Mouse (Mus musculus) myocyte (in vitro differentiated cells): ENCODE measurements around the gene Spon1. TPM values are rescaled to one million over a fixed set of nuclear protein-coding genes. Genes with fewer than 3 reads are reported as not detected.

Experiments used
- H3K27me3 ChIP-seq: one replicate; pipeline ENCODE4 v1.6.1; 2011; ENCODE audit not compliant: control insufficient read depth, insufficient read depth, insufficient read length
- H3K36me3 ChIP-seq: one replicate; pipeline ENCODE4 v1.6.1; 2011; ENCODE audit not compliant: control insufficient read depth, insufficient read depth
- H3K4me2 ChIP-seq: one replicate; pipeline ENCODE4 v1.6.1; 2011; ENCODE audit warnings: low read depth, control low read depth
- H3K4me3 ChIP-seq: one replicate; pipeline ENCODE4 v1.5.1; 2011; ENCODE audit warnings: mild to moderate bottlenecking, control low read depth, moderate library complexity
- H3K79me2 ChIP-seq: one replicate; pipeline ENCODE4 v1.6.1; 2011; ENCODE audit not compliant: control insufficient read depth, insufficient read depth
- H3ac ChIP-seq: one replicate; pipeline ENCODE4 v1.6.1; 2011; ENCODE audit not compliant: control insufficient read depth, insufficient read length
- CEBPB ChIP-seq: IDR thresholded peaks from 2 replicates; pipeline ENCODE4 v1.6.1; 2011; ENCODE audit warnings: mild to moderate bottlenecking, moderate library complexity; ENCODE audit not compliant: poor library complexity, insufficient read depth, severe bottlenecking
- E2F4 ChIP-seq: IDR thresholded peaks from one replicate; pipeline ENCODE4 v1.6.1; 2011; ENCODE audit warnings: mild to moderate bottlenecking, control low read depth, moderate library complexity; ENCODE audit not compliant: insufficient read depth
- MAX ChIP-seq: IDR thresholded peaks from one replicate; pipeline ENCODE4 v1.6.1; 2011; ENCODE audit warnings: low read depth, mild to moderate bottlenecking, control low read depth
- MYOD1 ChIP-seq, 3 experiments: IDR thresholded peaks; one replicate each; pipeline ENCODE4 v1.6.1; 2011; ENCODE audit warnings: control low read depth in 2 of 3, low read depth in 2 of 3, mild to moderate bottlenecking in 2 of 3, moderate library complexity in 1 of 3; ENCODE audit not compliant: insufficient read length in 2 of 3, control insufficient read depth in 1 of 3
- MYOG ChIP-seq, 3 experiments: IDR thresholded peaks; one replicate each; pipeline ENCODE4 v1.6.1; 2011; ENCODE audit warnings: control low read depth in 2 of 3, low read depth in 2 of 3, mild to moderate bottlenecking in 2 of 3; ENCODE audit not compliant: insufficient read length in 2 of 3, control insufficient read depth in 1 of 3, insufficient read depth in 1 of 3
- POLR2A ChIP-seq: IDR thresholded peaks from one replicate; pipeline ENCODE4 v1.6.1; 2011; ENCODE audit warnings: low read depth, mild to moderate bottlenecking, control low read depth, moderate library complexity; ENCODE audit not compliant: insufficient read length
- POLR2AphosphoS2 ChIP-seq: IDR thresholded peaks from one replicate; pipeline ENCODE4 v1.6.1; 2011; ENCODE audit warnings: low read depth, control low read depth; ENCODE audit not compliant: insufficient read length
- REST ChIP-seq: IDR thresholded peaks from one replicate; pipeline ENCODE4 v1.6.1; 2011; ENCODE audit warnings: mild to moderate bottlenecking, control low read depth, moderate library complexity; ENCODE audit not compliant: insufficient read depth, insufficient read length
- SRF ChIP-seq: IDR thresholded peaks from one replicate; pipeline ENCODE4 v1.6.1; 2011; ENCODE audit warnings: low read depth; ENCODE audit not compliant: control insufficient read depth, insufficient read length
- TCF12 ChIP-seq: IDR thresholded peaks from one replicate; pipeline ENCODE4 v1.6.1; 2011; ENCODE audit warnings: mild to moderate bottlenecking, control low read depth; ENCODE audit not compliant: poor library complexity, insufficient read depth, severe bottlenecking
- TCF3 ChIP-seq: IDR thresholded peaks from one replicate; pipeline ENCODE4 v1.6.1; 2011; ENCODE audit warnings: low read depth, control low read depth; ENCODE audit not compliant: insufficient read length
- USF1 ChIP-seq: IDR thresholded peaks from one replicate; pipeline ENCODE4 v1.6.1; 2011; ENCODE audit warnings: low read depth, mild to moderate bottlenecking, control low read depth, moderate library complexity
- polyA plus RNA-seq: library from polyadenylated mRNA; unstranded; fragments of >200 nt; fragmentation: generic; extraction: Trizol; gene quantifications from one replicate; pipeline ENCODE4 v1.2.1, GENCODE M21; 2012; ENCODE audit warnings: missing spikeins

The Spon1 gene
- polyA plus RNA-seq, 1 experiment: 0.04 TPM

DNA sequence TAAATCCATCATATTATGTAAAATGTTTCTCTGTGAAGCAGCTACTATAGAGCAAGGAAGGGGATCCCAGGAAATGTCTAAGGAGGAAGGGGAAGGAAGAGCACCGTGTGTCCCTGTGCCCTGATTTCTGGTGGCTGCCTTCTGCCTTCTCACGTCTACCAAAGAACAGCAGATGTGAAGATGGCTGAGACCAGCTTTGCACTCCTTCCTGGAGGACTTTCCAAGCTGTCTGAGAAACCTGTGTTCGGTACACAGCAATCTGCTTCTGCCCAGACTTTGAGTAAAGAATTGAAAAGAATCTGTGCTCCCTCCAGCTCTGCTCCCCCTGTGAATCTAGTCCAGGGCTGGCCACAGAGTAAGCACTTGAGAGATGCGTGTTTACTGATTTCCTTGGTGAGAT lies 206.7 kb downstream of the Spon1 start:
- no peak overlapping the region for H3K4me3 ChIP-seq
- TF ChIP-seq POLR2A: no peak
- no peak for TF ChIP-seq TCF3
- TF ChIP-seq POLR2AphosphoS2: no peak
- no peaks in the 10 kb centered on the region for H3K36me3 ChIP-seq
- H3K79me2 ChIP-seq: no peaks in the 10 kb centered on the region
- H3K4me2 ChIP-seq: no peak overlapping the region
- H3K27me3 ChIP-seq: peaks cover 14% of the 10 kb centered on the region
- H3ac ChIP-seq: no peak overlapping the region

DNA sequence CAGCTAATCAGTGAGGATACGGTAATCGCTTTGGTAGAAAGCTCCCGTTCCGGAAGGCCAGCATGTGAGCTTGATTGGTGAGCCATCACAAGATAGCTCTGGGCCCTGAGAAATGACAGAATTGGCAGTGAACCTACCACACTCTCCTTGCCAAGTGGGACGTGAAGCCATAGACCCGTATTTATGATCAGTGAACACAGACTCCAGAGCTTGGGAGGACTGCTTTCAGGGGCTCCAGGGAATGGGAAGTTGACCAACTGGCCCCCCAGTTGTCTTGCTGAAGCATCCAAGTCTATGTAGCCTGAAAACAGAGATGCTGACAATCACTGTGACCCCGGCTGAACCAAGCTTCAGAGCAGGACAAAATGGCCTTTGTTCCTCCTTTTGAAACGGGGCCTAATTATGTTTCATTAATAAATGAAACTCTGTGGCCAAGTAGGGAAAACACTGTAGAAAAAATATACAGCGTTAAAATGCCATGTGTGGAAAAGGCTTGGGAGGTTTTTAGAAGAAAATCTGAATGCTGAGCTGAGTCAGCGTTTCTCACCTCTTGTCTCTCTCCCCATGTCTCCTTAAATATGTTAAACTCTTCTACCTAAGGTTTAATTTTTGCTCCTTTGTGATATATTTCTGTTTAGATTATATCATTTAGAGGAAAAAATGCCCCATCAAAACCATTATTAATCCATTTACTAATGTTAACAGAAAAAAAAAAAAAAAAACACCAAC lies 220.8 kb downstream of the Spon1 start:
- no peaks in the 10 kb centered on the region for H3K36me3 ChIP-seq
- TF ChIP-seq TCF12: no peak
- TF ChIP-seq POLR2AphosphoS2: no peak
- no peak for TF ChIP-seq MYOD1 (IDR thresholded peaks at IDR 0.05; ENCODE audit: control insufficient read depth in 1 of 3, insufficient read length in 2 of 3, low read depth in 2 of 3)
- TF ChIP-seq TCF3: no peak
- no peak for TF ChIP-seq MAX
- no peak for TF ChIP-seq E2F4
- no peak for TF ChIP-seq CEBPB
- no peak for TF ChIP-seq REST
- TF ChIP-seq SRF: no peak
- TF ChIP-seq MYOG (IDR thresholded peaks at IDR 0.05; ENCODE audit: control insufficient read depth in 1 of 3, insufficient read depth in 1 of 3, insufficient read length in 2 of 3, low read depth in 2 of 3): no peak
- TF ChIP-seq USF1: no peak
- TF ChIP-seq POLR2A: no peak
- no peak overlapping the region for H3ac ChIP-seq
- no peaks in the 10 kb centered on the region for H3K79me2 ChIP-seq
- H3K27me3 ChIP-seq: peaks cover 5% of the 10 kb centered on the region
- no peak overlapping the region for H3K4me2 ChIP-seq
- H3K4me3 ChIP-seq: no peak overlapping the region

DNA sequence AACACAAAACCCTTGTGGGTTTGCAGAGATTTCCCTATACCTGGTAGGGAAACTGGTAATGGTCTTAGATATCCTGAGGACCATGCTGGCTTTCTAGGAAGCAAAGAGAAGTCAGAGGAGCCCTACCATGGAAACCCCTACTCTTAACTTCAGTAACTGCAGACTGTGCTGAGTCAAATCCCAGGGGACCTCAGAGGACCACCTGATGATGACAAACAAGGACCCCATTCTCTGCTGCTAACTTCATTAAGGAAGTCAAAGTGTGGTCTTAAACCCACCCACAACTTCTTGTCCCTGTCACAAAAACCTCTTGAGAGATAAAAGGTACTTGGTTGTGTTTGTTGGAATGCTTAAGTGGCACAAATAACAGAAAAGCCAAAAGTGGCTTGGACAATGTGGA lies 222.4 kb downstream of the Spon1 start:
- Histone ChIP-seq H3K4me2 (no peak overlapping the region), H3ac (no peak overlapping the region), H3K27me3 (peaks cover 10% of the 10 kb centered on the region), H3K79me2 (no peaks in the 10 kb centered on the region), H3K36me3 (no peaks in the 10 kb centered on the region), H3K4me3 (no peak overlapping the region)
- TF ChIP-seq E2F4: no peak
- no peak for TF ChIP-seq CEBPB
- no peak for TF ChIP-seq USF1
- no peak for TF ChIP-seq SRF
- TF ChIP-seq POLR2A: no peak
- TF ChIP-seq TCF12: no peak
- no peak for TF ChIP-seq POLR2AphosphoS2

DNA sequence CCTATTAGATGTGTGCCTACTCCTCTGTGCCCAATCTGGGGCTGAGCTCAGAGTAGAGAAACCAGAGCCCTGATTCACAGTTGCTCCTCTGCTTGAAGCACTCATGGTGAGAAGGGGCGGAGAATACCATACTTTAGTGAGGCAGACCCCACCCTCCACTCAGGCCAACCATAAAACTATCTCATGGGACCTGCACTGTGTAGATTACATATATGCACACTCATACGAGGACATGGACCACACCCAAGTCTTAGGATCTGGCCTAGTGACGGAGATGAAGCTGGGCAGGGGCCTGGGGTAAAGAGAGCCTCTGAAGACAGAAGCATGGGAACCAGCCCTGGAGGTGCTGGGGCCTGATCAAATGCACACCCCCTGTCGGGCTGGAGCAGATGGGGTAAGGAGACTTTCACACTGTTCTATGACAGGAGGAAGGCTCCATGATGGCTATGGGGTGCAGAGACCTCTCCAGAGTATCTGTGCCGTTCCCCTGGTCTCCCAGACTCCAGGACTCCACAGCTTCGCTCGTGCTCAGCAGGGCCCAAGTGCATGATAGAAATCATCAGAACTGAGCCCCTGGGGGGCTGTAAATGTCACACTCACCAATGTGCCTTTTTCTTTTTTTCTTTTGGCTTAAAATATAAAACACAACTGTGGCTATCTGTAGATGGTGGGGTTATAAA lies 232.0 kb downstream of the Spon1 start:
- H3K4me2 ChIP-seq: no peak overlapping the region
- no peaks in the 10 kb centered on the region for H3K79me2 ChIP-seq
- H3K27me3 ChIP-seq: peaks cover 32% of the 10 kb centered on the region
- TF ChIP-seq POLR2A (no peak), MYOD1 (IDR thresholded peaks at IDR 0.05; ENCODE audit: control insufficient read depth in 1 of 3, insufficient read length in 2 of 3, low read depth in 2 of 3) (no peak), SRF (no peak), POLR2AphosphoS2 (no peak), USF1 (no peak), TCF12 (no peak), E2F4 (no peak), CEBPB (no peak)
- H3K4me3 ChIP-seq: no peak overlapping the region
- no peak overlapping the region for H3ac ChIP-seq
- H3K36me3 ChIP-seq: no peaks in the 10 kb centered on the region

DNA sequence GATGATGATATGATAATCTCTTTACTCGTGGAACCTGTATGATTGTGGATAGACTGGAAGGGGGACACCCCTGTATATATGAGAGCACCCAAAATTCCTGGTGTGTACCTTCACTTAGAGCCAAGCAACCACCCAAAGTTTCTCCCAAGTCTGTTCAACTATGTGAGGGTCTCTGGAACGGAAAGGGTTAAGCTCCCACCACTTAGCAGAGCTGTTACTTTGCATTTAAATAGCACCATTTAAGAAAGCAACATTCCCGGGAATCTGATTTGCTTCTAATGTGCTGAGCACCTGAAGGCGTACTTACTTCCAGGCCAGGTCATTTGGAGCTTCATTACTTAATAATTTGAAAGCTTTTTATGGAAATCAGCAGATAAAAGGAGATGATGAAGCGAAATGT lies 238.4 kb downstream of the Spon1 start:
- H3K4me2 ChIP-seq: no peak overlapping the region
- TF ChIP-seq MYOD1 (IDR thresholded peaks at IDR 0.05; ENCODE audit: control insufficient read depth in 1 of 3, insufficient read length in 2 of 3, low read depth in 2 of 3) (no peak), SRF (no peak), REST (no peak), USF1 (no peak), MYOG (IDR thresholded peaks at IDR 0.05; ENCODE audit: control insufficient read depth in 1 of 3, insufficient read depth in 1 of 3, insufficient read length in 2 of 3, low read depth in 2 of 3) (no peak), POLR2AphosphoS2 (no peak)
- no peak overlapping the region for H3K4me3 ChIP-seq
- no peaks in the 10 kb centered on the region for H3K36me3 ChIP-seq
- peaks cover 24% of the 10 kb centered on the region for H3K27me3 ChIP-seq
- H3ac ChIP-seq: no peak overlapping the region
- no peaks in the 10 kb centered on the region for H3K79me2 ChIP-seq
